Mouse (Mus musculus): ENCODE results near the gene Olfr543. TPM values are rescaled to one million over a fixed set of nuclear protein-coding genes. Genes with fewer than 3 reads are reported as not detected.
"Not testable (repeated sequence)": the region's sequence is repeated elsewhere in the genome, so short reads cannot be mapped to it uniquely, and the experiment has no call there.

The Olfr543 gene
- polyA plus RNA-seq, 1 experiment from 2014 or later = 0.59 TPM

- Histone ChIP-seq H3K9ac (ENCODE audit: low read depth, low read length) (no peak overlapping the region), H3K4me1 (ENCODE audit: control insufficient read depth, insufficient read depth, low read length) (no peaks in the 10 kb centered on the region), H3K4me3 (ENCODE audit: low read depth, low read length) (no peak overlapping the region), H3K27me3 (ENCODE audit: control insufficient read depth, insufficient read depth, low read depth, low read length) (no peaks in the 10 kb centered on the region), H3K4me2 (ENCODE audit: low read length) (no peak overlapping the region), H3K36me3 (ENCODE audit: control insufficient read depth, insufficient read depth, low read length) (no peaks in the 10 kb centered on the region), H3K27ac (ENCODE audit: low read length) (no peak overlapping the region), H3K9me3 (replicated peaks; ENCODE audit: control insufficient read depth, low read length, poor library complexity, severe bottlenecking) (no peaks in the 10 kb centered on the region)
- no peak for ATAC-seq
- WGBS = 84% methylated on average over 9 of the region's 9 CpGs
Measured at GRCm38 (mm10) chr7:102508066-102508465, 26.6 kb upstream of the Olfr543 start.

- H3K4me3 ChIP-seq (ENCODE audit: low read depth, low read length) = no peak overlapping the region
- peak; percentile 92 for ATAC-seq
Measured at GRCm38 (mm10) chr7:102506848-102507247, 25.4 kb upstream of the Olfr543 start.

GRCm38 (mm10) chr7:102501986-102502385 lies 20.5 kb upstream of the Olfr543 start:
- Histone ChIP-seq H3K4me3 (ENCODE audit: low read depth, low read length) (no peak overlapping the region), H3K4me1 (ENCODE audit: control insufficient read depth, insufficient read depth, low read length) (no peaks in the 10 kb centered on the region), H3K9ac (ENCODE audit: low read depth, low read length) (no peak overlapping the region), H3K27me3 (ENCODE audit: control insufficient read depth, insufficient read depth, low read depth, low read length) (no peaks in the 10 kb centered on the region), H3K9me3 (replicated peaks; ENCODE audit: control insufficient read depth, low read length, poor library complexity, severe bottlenecking) (no peaks in the 10 kb centered on the region), H3K27ac (ENCODE audit: low read length) (no peak overlapping the region), H3K36me3 (ENCODE audit: control insufficient read depth, insufficient read depth, low read length) (no peaks in the 10 kb centered on the region), H3K4me2 (ENCODE audit: low read length) (no peak overlapping the region)
- 82% methylated on average over 5 of the region's 5 CpGs for WGBS
- no peak for ATAC-seq

More at GRCm38 (mm10) chr7:102506848-102507247, 25.4 kb upstream of the Olfr543 start:
- no peaks in the 10 kb centered on the region for H3K27me3 ChIP-seq (ENCODE audit: control insufficient read depth, insufficient read depth, low read depth, low read length)
- no peaks in the 10 kb centered on the region for H3K4me1 ChIP-seq (ENCODE audit: control insufficient read depth, insufficient read depth, low read length)
- no peaks in the 10 kb centered on the region for H3K9me3 ChIP-seq (replicated peaks; ENCODE audit: control insufficient read depth, low read length, poor library complexity, severe bottlenecking)
- H3K27ac ChIP-seq (ENCODE audit: low read length) = no peak overlapping the region
- no peaks in the 10 kb centered on the region for H3K36me3 ChIP-seq (ENCODE audit: control insufficient read depth, insufficient read depth, low read length)
- H3K9ac ChIP-seq (ENCODE audit: low read depth, low read length) = no peak overlapping the region
- H3K4me2 ChIP-seq (ENCODE audit: low read length) = no peak overlapping the region
- 54% methylated on average over 3 of the region's 3 CpGs for WGBS

GRCm38 (mm10) chr7:102499473-102499872 lies 18.0 kb upstream of the Olfr543 start, which contains the start of gene Olfr545:
Olfr545 (minus strand) TSS chr7:102499573.
- Histone ChIP-seq H3K9ac (ENCODE audit: low read depth, low read length) (no peak within 1 kb of the TSS), H3K4me1 (ENCODE audit: control insufficient read depth, insufficient read depth, low read length) (no peaks in the 10 kb centered on the region), H3K9me3 (replicated peaks; ENCODE audit: control insufficient read depth, low read length, poor library complexity, severe bottlenecking) (no peaks in the 10 kb centered on the region), H3K4me3 (ENCODE audit: low read depth, low read length) (no peak within 1 kb of the TSS), H3K27me3 (ENCODE audit: control insufficient read depth, insufficient read depth, low read depth, low read length) (no peaks in the 10 kb centered on the region), H3K36me3 (ENCODE audit: control insufficient read depth, insufficient read depth, low read length) (no peaks in the 10 kb centered on the region), H3K27ac (ENCODE audit: low read length) (no peak within 1 kb of the TSS), H3K4me2 (ENCODE audit: low read length) (no peak within 1 kb of the TSS)
- 72% methylated on average over 3 of the region's 3 CpGs for WGBS
- no peak for ATAC-seq

- not testable (repeated sequence) for H3K4me2 ChIP-seq (ENCODE audit: low read length); H3K4me1 ChIP-seq (ENCODE audit: control insufficient read depth, insufficient read depth, low read length); H3K27ac ChIP-seq (ENCODE audit: low read length); ATAC-seq; H3K27me3 ChIP-seq (ENCODE audit: control insufficient read depth, insufficient read depth, low read depth, low read length); H3K4me3 ChIP-seq (ENCODE audit: low read depth, low read length); H3K9me3 ChIP-seq (replicated peaks; ENCODE audit: control insufficient read depth, low read length, poor library complexity, severe bottlenecking); H3K36me3 ChIP-seq (ENCODE audit: control insufficient read depth, insufficient read depth, low read length); H3K9ac ChIP-seq (ENCODE audit: low read depth, low read length)
- WGBS = 56% methylated on average over 7 of the region's 7 CpGs
Measured at GRCm38 (mm10) chr7:102494416-102494815, 12.9 kb upstream of the Olfr543 start.

GRCm38 (mm10) chr7:102488161-102488560 lies 6.7 kb upstream of the Olfr543 start, which contains the start of gene Olfr544:
Olfr544 (minus strand) TSS chr7:102488313.
- no peaks in the 10 kb centered on the region for H3K9me3 ChIP-seq (replicated peaks; ENCODE audit: control insufficient read depth, low read length, poor library complexity, severe bottlenecking)
- H3K4me1 ChIP-seq (ENCODE audit: control insufficient read depth, insufficient read depth, low read length) = no peaks in the 10 kb centered on the region
- no peak within 1 kb of the TSS for H3K4me3 ChIP-seq (ENCODE audit: low read depth, low read length)
- no peak within 1 kb of the TSS for H3K27ac ChIP-seq (ENCODE audit: low read length)
- 67% methylated on average over 1 of the region's 1 CpGs for WGBS
- no peak for ATAC-seq
- no peak within 1 kb of the TSS for H3K4me2 ChIP-seq (ENCODE audit: low read length)
- no peaks in the 10 kb centered on the region for H3K36me3 ChIP-seq (ENCODE audit: control insufficient read depth, insufficient read depth, low read length)
- no peaks in the 10 kb centered on the region for H3K27me3 ChIP-seq (ENCODE audit: control insufficient read depth, insufficient read depth, low read depth, low read length)
- no peak within 1 kb of the TSS for H3K9ac ChIP-seq (ENCODE audit: low read depth, low read length)

- Histone ChIP-seq H3K27me3 (ENCODE audit: control insufficient read depth, insufficient read depth, low read depth, low read length) (no peaks in the 10 kb centered on the region), H3K4me1 (ENCODE audit: control insufficient read depth, insufficient read depth, low read length) (no peaks in the 10 kb centered on the region), H3K4me2 (ENCODE audit: low read length) (no peak overlapping the region), H3K27ac (ENCODE audit: low read length) (no peak overlapping the region), H3K9ac (ENCODE audit: low read depth, low read length) (no peak overlapping the region), H3K36me3 (ENCODE audit: control insufficient read depth, insufficient read depth, low read length) (0 out of 2 replicates have a peak, but pooled peaks cover 2% of the 10 kb centered on the region), H3K9me3 (replicated peaks; ENCODE audit: control insufficient read depth, low read length, poor library complexity, severe bottlenecking) (no peaks in the 10 kb centered on the region), H3K4me3 (ENCODE audit: low read depth, low read length) (no peak overlapping the region)
- ATAC-seq = no peak
- WGBS = 68% methylated on average over 1 of the region's 1 CpGs
Measured at GRCm38 (mm10) chr7:102486105-102486504, 4.6 kb upstream of the Olfr543 start.

- not testable (repeated sequence) for H3K4me3 ChIP-seq (ENCODE audit: low read depth, low read length); H3K4me1 ChIP-seq (ENCODE audit: control insufficient read depth, insufficient read depth, low read length); H3K27ac ChIP-seq (ENCODE audit: low read length); H3K4me2 ChIP-seq (ENCODE audit: low read length); ATAC-seq; H3K36me3 ChIP-seq (ENCODE audit: control insufficient read depth, insufficient read depth, low read length); H3K9me3 ChIP-seq (replicated peaks; ENCODE audit: control insufficient read depth, low read length, poor library complexity, severe bottlenecking); H3K27me3 ChIP-seq (ENCODE audit: control insufficient read depth, insufficient read depth, low read depth, low read length); H3K9ac ChIP-seq (ENCODE audit: low read depth, low read length)
- WGBS = 71% methylated on average over 8 of the region's 8 CpGs
Measured at GRCm38 (mm10) chr7:102484766-102485165, 3.3 kb upstream of the Olfr543 start.

- no peaks in the 10 kb centered on the region for H3K9me3 ChIP-seq (replicated peaks; ENCODE audit: control insufficient read depth, low read length, poor library complexity, severe bottlenecking)
- WGBS = 91% methylated on average over 2 of the region's 2 CpGs
Measured at GRCm38 (mm10) chr7:102483665-102484064, 2.2 kb upstream of the Olfr543 start.

More at GRCm38 (mm10) chr7:102483665-102484064, 2.2 kb upstream of the Olfr543 start:
- Histone ChIP-seq H3K27me3 (ENCODE audit: control insufficient read depth, insufficient read depth, low read depth, low read length) (no peaks in the 10 kb centered on the region), H3K9ac (ENCODE audit: low read depth, low read length) (no peak overlapping the region), H3K36me3 (ENCODE audit: control insufficient read depth, insufficient read depth, low read length) (0 out of 2 replicates have a peak, but pooled peaks cover 2% of the 10 kb centered on the region), H3K4me1 (ENCODE audit: control insufficient read depth, insufficient read depth, low read length) (no peaks in the 10 kb centered on the region), H3K4me2 (ENCODE audit: low read length) (no peak overlapping the region), H3K27ac (ENCODE audit: low read length) (no peak overlapping the region), H3K4me3 (ENCODE audit: low read depth, low read length) (no peak overlapping the region)
- ATAC-seq = no peak
